Mouse (Mus musculus) cortical plate, adult 2 months (tissue): ENCODE measurements around the gene Sema5b. TPM values are rescaled to one million over a fixed set of nuclear protein-coding genes. Genes with fewer than 3 reads are reported as not detected.

Experiments
- H3K27ac ChIP-seq: fragments of 200-500 bp; 2 replicates; pipeline ENCODE4 v1.5.1; 2012; ENCODE audit warnings: low read length, control low read depth, inconsistent platforms; ENCODE audit not compliant: insufficient read depth
- H3K4me1 ChIP-seq: fragments of 200-500 bp; 2 replicates; pipeline ENCODE4 v1.6.1; 2011; ENCODE audit warnings: low read length; ENCODE audit not compliant: control insufficient read depth, insufficient read depth
- H3K4me3 ChIP-seq: fragments of 200-500 bp; 2 replicates; pipeline ENCODE4 v1.5.1; 2011; ENCODE audit warnings: mild to moderate bottlenecking, low read length, control low read depth; ENCODE audit not compliant: insufficient read depth
- CTCF ChIP-seq: fragments of 200-500 bp; IDR thresholded peaks from 2 replicates; pipeline ENCODE4 v1.5.1; 2011; ENCODE audit warnings: mild to moderate bottlenecking, control low read depth, low read length; ENCODE audit not compliant: insufficient read depth; ENCODE audit errors: extremely low read depth
- POLR2A ChIP-seq: fragments of 200-500 bp; IDR thresholded peaks from 2 replicates; pipeline ENCODE4 v1.6.1; 2011; ENCODE audit warnings: mild to moderate bottlenecking, low read length, control low read depth; ENCODE audit not compliant: insufficient read depth; ENCODE audit errors: extremely low read depth
- polyA plus RNA-seq: library from polyadenylated mRNA; depleted of rRNA; stranded (reverse); fragments of >200 nt; gene quantifications from 2 replicates; pipeline ENCODE4 v1.2.3, GENCODE M21; 2012

Gene Sema5b
- polyA plus RNA-seq, 1 experiment, result 18.4 TPM

DNA sequence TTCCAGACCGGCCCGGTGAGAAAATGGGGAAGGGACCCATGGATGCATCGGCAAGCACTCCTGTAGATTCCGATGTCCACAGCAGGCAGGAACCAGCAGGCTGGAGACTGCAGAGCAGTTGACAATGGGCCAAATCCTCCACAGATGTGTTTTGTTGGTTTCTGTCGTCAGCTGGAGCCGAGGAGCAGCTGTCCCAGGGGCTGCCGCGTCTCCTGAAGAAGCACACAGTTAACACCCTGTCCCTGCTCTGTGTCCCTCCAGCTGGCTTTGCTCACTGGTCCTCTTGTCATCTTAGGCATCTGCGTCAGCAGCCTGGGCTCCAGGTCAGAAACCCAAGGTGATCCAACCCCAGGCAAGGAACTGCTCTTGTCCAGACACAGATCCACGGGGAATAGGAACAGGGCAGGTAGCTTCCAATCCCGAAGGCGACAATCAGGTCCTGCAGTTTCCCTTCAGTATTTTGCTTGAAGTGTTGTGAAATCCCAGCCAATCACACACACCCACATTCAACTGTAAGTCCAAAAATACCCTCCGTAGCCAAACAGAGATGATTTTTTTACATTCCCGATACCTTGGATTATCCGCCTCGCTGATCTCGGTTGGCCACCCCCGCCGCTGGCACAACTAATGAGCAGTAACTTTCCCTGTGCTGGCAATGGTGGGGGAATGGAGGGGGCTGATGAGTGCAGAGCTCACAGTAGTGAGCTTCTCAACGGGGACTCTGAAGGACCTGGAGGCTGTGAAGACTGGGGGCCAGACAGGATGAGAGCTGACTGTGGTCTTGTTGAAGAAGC is 63.0 kb downstream of the Sema5b start:
- no peak overlapping the region for H3K27ac ChIP-seq
- peaks cover 15% of the 10 kb centered on the region for H3K4me1 ChIP-seq
- TF ChIP-seq CTCF, result no peak
- TF ChIP-seq POLR2A, result no peak
- no peak overlapping the region for H3K4me3 ChIP-seq

DNA sequence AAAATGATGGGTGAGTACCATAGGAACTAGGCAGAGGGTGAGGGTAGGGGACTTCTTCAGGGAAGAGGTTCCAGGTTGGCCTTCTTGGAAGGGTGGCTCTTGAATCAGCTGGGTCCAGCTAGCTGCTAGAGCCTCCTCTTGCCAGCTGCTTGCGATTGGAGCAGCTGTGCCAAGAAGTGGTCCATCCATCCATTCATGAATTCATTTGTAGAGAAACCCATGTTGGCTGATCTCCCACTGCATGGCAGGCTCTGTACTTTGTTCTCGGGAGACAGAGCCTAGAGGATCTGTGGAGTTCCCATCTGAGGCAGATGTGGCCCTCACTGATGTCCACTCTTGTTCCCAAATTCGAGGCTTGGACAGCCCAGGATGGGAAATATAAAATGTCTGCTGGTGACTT is 66.3 kb downstream of the Sema5b start:
- H3K4me3 ChIP-seq, result no peak overlapping the region
- peaks cover 15% of the 10 kb centered on the region for H3K4me1 ChIP-seq
- H3K27ac ChIP-seq, result no peak overlapping the region
- TF ChIP-seq CTCF (no peak), POLR2A (no peak)

DNA sequence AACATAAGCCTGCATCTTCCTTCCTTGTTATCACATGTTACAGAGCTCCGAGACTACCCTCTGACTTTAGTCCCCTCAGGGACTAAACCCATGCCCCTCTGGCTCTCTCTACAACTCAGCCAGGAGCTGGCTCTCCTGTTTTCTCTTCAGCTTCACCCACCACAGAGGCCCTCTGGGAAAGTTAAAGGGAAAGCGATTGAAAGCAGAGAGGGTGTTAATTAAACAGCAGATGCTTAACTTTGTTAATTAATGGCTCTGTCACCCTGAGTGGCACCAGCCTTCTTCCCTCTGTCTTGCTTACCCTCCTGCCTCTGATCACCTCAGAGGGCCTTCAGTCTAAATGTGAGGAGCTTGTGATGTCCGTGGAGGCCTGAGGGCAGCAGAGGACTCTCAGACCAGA is 67.3 kb downstream of the Sema5b start:
- H3K27ac ChIP-seq, result no peak overlapping the region

DNA sequence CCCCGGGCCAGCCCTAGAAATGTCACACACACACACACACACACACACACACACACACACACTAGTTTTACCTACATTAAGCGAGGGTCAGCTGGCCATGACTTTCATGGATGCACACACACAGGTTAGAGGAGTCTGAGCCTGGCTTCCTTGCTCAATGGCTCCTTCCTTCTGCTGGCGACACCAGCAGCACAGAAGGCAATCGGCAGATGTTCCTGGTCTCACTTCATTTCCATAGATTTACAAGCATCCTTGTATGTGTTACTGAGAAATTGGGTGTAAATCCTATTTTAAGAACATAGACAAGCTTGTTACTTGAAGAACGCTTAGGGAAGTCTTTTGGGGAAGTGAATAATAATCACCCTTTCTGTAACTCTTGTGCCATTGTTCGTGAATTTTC is 68.6 kb downstream of the Sema5b start:
- TF ChIP-seq POLR2A (no peak), CTCF (no peak)
- peaks cover 5% of the 10 kb centered on the region; the same call in 1 of the 2 replicates for H3K4me1 ChIP-seq
- H3K27ac ChIP-seq, result no peak overlapping the region
- H3K4me3 ChIP-seq, result no peak overlapping the region

More for the DNA sequence above, 67.3 kb downstream of the Sema5b start:
- Histone ChIP-seq H3K4me1 (peaks cover 11% of the 10 kb centered on the region), H3K4me3 (no peak overlapping the region)
- TF ChIP-seq POLR2A (no peak), CTCF (no peak)

DNA sequence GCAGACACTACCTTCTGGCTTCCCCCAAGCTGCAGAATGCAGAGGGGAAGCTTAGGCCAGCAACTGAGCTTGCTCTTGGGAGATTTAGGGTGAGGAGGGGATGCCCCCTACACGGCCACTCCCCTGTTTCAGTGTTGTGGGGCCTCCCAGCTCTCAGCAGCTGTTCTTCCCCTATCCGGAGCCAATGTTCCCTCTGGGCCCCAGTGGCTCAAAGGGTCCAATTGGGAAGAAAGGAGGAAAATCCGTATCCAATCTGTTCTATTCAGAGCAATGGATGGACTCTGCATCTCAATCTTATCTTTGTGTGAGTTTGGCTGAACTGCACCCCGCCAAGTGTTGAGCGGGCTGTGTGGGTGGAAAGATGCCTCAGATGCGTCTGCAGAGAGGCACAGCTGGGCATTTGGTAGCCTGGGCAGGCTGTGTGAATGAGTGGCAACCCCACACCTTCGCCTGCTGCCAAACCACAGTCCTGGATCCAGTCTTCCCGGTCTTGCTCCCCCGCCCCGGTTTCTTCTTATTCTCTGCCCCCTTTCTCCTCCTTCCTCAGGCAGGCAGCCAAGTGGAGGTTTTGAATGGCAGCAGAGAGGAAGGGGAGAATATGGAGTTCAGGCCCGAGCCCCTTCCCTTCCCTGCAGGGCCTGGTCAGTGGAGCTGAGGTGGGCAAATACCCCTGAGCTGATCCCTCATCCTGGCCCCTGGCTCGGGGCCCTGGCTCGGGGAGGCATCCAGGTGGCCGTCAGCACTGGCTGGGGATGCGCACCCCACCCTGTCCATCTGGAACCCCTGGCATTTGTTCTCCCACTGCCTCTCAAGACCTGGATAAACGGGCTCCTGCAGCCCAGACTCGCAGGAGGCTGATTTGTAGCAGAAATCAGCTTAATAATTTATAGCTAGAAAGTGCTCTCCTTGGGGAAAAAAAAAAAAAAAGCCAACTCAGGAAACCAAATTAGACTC is 73.2 kb downstream of the Sema5b start:
- no peak overlapping the region for H3K27ac ChIP-seq
- TF ChIP-seq CTCF, result no peak
- no peak for TF ChIP-seq POLR2A
- peaks cover 7% of the 10 kb centered on the region; the same call in 1 of the 2 replicates for H3K4me1 ChIP-seq
- H3K4me3 ChIP-seq, result no peak overlapping the region

DNA sequence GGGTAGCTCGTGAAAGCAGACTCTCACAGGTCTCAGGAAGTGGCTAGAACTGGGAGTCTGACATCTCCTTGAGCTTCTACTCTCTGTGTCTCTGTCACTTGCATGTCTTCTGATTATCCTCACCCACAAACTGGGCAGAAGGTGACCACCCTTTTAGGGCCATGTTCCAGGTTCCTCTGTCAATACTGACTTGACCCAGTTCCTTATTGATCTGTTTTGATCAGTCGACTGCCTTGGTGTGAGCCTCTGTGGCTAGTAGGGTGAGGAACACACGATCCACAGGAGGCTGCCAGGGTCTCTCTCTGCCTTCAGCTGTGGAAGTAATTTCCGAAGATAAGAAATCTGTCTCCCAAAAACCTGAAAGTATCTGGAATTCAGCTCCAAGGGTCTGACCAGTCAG is 76.8 kb downstream of the Sema5b start:
- no peak for TF ChIP-seq CTCF
- TF ChIP-seq POLR2A, result no peak
- Histone ChIP-seq H3K4me1 (peaks cover 3% of the 10 kb centered on the region; the same call in 1 of the 2 replicates), H3K27ac (no peak overlapping the region), H3K4me3 (no peak overlapping the region)

DNA sequence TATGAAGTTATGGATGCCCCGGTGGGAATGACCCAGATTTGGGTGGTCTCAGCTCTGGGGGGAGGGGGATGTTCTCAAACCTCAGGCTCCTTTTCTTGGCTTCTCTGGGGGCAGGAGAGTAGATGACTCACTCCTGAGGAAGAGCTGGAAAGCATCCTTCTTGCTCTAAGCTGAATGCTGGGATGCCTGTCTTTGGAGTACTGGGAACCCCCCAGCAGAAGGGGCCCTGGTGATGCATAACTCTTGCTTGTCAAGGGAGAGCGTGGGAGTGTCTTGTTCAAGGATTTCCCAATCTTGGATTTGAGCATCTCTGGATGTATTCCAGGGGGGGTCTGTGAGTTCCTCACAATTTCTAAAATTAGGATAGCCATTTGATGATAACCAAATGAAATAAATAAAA is 82.1 kb downstream of the Sema5b start:
- H3K27ac ChIP-seq, result no peak overlapping the region
- H3K4me3 ChIP-seq, result no peak overlapping the region
- no peaks in the 10 kb centered on the region for H3K4me1 ChIP-seq
- TF ChIP-seq POLR2A, result no peak
- TF ChIP-seq CTCF, result no peak

DNA sequence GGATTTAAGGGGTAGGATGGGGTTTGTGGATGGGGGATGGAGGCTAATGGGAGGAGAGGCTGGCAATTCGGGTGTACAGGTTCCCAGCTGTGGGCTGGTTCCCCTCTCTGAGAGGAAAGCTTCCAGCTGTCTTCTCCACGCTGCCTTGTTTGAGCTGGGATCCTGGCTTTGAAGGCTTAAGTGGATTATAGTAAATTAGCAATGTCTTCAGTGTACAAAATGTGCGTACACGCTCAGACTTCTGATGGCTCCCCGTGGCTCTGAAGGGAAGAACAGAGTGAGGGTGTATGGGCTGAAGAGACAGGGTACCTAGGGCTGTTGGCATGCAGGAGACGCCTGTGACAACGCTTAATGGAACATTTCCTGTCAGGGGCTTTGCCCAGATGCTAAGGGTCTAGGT is 83.0 kb downstream of the Sema5b start:
- TF ChIP-seq CTCF (no peak), POLR2A (no peak)
- Histone ChIP-seq H3K27ac (no peak overlapping the region), H3K4me3 (no peak overlapping the region), H3K4me1 (no peaks in the 10 kb centered on the region)

DNA sequence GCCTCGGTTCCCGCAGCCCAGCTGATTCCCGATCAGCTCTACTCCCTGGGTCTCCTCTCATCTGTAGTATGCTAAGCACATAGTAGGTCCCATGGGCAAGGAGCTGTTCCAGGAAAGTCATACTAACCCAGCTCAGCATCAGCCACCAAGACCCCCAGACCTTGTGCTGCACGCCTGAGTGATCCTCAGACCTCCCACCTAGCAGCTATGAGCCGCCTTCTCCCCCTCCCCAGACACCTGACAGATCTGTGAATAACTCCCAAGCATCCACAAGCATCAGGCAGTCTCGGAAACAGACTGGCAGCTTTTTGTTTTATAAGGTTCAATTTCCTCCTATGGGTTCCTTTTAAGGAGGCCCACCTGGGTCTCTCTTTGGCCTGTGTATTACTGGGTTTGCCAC is 83.9 kb downstream of the Sema5b start:
- TF ChIP-seq POLR2A (no peak), CTCF (no peak)
- no peak overlapping the region for H3K27ac ChIP-seq
- no peaks in the 10 kb centered on the region for H3K4me1 ChIP-seq
- no peak overlapping the region for H3K4me3 ChIP-seq

DNA sequence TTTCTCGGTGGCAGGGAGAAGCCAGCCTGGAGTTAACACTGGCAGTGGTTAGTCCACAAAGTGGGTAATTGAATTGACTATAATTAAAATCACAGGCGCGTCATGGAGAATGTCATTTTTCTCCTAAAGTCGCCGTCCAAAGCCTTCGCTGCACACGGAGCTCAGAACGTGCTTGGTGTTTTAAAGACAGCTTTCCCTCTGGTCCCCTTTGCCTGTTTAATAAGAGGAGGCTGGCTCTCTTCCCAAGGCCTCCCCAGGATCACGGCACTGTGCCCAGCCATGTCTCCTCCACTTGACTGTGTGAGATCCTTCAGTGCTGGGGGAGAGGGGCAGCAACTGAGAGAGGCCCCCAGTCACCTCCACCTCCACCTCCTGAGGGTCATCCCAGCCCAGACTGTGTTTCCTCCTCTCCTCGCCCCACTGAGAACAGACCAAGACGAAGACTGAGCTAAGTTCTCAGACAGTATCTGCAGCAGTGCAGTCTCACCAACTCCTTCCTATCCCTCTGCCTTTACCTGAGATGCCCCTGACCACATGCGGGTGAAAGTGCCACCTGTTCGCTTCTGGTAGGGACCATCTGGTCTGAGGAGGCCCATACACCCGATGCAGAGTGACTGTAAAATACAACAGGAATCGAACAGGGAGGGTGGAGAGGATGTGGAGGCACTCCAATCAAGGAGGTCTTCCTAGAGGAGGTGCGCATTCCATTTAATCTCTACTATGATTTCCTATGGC is 84.5 kb downstream of the Sema5b start:
- no peak overlapping the region for H3K4me3 ChIP-seq
- TF ChIP-seq CTCF, result no peak
- H3K27ac ChIP-seq, result no peak overlapping the region
- H3K4me1 ChIP-seq, result no peaks in the 10 kb centered on the region
